Mouse (Mus musculus): ENCODE results near the gene Lysmd3. TPM values are rescaled to one million over a fixed set of nuclear protein-coding genes. Genes with fewer than 3 reads are reported as not detected.

Gene Lysmd3
- polyA plus RNA-seq, 1 experiment from 2014 or later, result 20.4 TPM

GRCm38 (mm10) chr13:81711546-81712371 is 54.3 kb downstream of the Lysmd3 start:
- Histone ChIP-seq H3K27me3 (ENCODE audit: control insufficient read depth, insufficient read depth, low read length) (no peaks in the 10 kb centered on the region), H3K4me1 (ENCODE audit: control insufficient read depth, insufficient read depth, low read length) (peaks cover 15% of the 10 kb centered on the region), H3K27ac (ENCODE audit: low read length) (peak overlapping the region; percentile 91), H3K9ac (ENCODE audit: low read length) (peak overlapping the region; percentile 86), H3K4me3 (ENCODE audit: low read length) (peak overlapping the region; percentile 95), H3K4me2 (ENCODE audit: low read depth, low read length) (peak overlapping the region; percentile 99), H3K36me3 (ENCODE audit: control insufficient read depth, insufficient read depth) (no peaks in the 10 kb centered on the region), H3K9me3 (replicated peaks; ENCODE audit: control insufficient read depth, low read length) (no peaks in the 10 kb centered on the region)
- 1% methylated on average over 41 of the region's 42 CpGs for WGBS
- no peak; the same call in none of the 2 replicates for ATAC-seq (replicated peaks; ENCODE audit: extremely low read depth, insufficient read depth, low FRiP score)

- H3K9ac ChIP-seq (ENCODE audit: low read length), result no peak overlapping the region
- peaks cover 15% of the 10 kb centered on the region for H3K4me1 ChIP-seq (ENCODE audit: control insufficient read depth, insufficient read depth, low read length)
- no peak for ATAC-seq (replicated peaks; ENCODE audit: extremely low read depth, insufficient read depth, low FRiP score)
- 79% methylated on average over 1 of the region's 1 CpGs for WGBS
- H3K4me3 ChIP-seq (ENCODE audit: low read length), result no peak overlapping the region
- H3K27ac ChIP-seq (ENCODE audit: low read length), result no peak overlapping the region
- H3K36me3 ChIP-seq (ENCODE audit: control insufficient read depth, insufficient read depth), result no peaks in the 10 kb centered on the region
- H3K4me2 ChIP-seq (ENCODE audit: low read depth, low read length), result no peak overlapping the region
- H3K27me3 ChIP-seq (ENCODE audit: control insufficient read depth, insufficient read depth, low read length), result no peaks in the 10 kb centered on the region
- no peaks in the 10 kb centered on the region for H3K9me3 ChIP-seq (replicated peaks; ENCODE audit: control insufficient read depth, low read length)
These were observed 56.4 kb downstream of the Lysmd3 start for GRCm38 (mm10) chr13:81713896-81714295.

Other genes with a start within 250 kb of the Lysmd3 start
- 0.81 and 0.97 TPM in 2 replicates for gene Adgrv1, start 24.5 kb upstream of the Lysmd3 start, polyA plus RNA-seq (2015; fragmentation: Nextera tagmentation; extraction: Ambion mirVana)
- 14.1 and 14.9 TPM in 2 replicates for gene Polr3g, start 53.4 kb downstream of the Lysmd3 start, polyA plus RNA-seq (2015; fragmentation: Nextera tagmentation; extraction: Ambion mirVana)
- gene Mblac2, start 53.7 kb downstream of the Lysmd3 start, polyA plus RNA-seq (2015; fragmentation: Nextera tagmentation; extraction: Ambion mirVana), result 8.5 and 9.3 TPM in 2 replicates
- gene Cetn3, start 125.4 kb downstream of the Lysmd3 start, polyA plus RNA-seq (2015; fragmentation: Nextera tagmentation; extraction: Ambion mirVana), result 160 and 198 TPM in 2 replicates